Mouse (Mus musculus): ENCODE measurements around the gene Azgp1. TPM values are rescaled to one million over a fixed set of nuclear protein-coding genes. Genes with fewer than 3 reads are reported as not detected.
"Not testable (repeated sequence)": the region's sequence is repeated elsewhere in the genome, so short reads cannot be mapped to it uniquely, and the experiment has no call there.

Azgp1 gene
- polyA plus RNA-seq, 1 experiment from 2014 or later: not detected

- Histone ChIP-seq H3K4me3 (no peak overlapping the region), H3K9me3 (no peaks in the 10 kb centered on the region), H3K4me2 (replicated peaks) (no peak overlapping the region), H3K27me3 (no peaks in the 10 kb centered on the region), H3K27ac (replicated peaks) (no peak overlapping the region), H3K4me1 (no peaks in the 10 kb centered on the region), H3K36me3 (no peaks in the 10 kb centered on the region), H3K9ac (replicated peaks) (no peak overlapping the region)
- 62% methylated on average over 3 of the region's 3 CpGs for WGBS
- ATAC-seq (ENCODE audit: low FRiP score, low read depth): no peak
These were observed 6.6 kb upstream of the Azgp1 start for GRCm38 (mm10) chr5:137974724-137975123.

GRCm38 (mm10) chr5:137975434-137975833 lies 5.9 kb upstream of the Azgp1 start:
- H3K4me2 ChIP-seq (replicated peaks): no peak overlapping the region
- no peaks in the 10 kb centered on the region for H3K27me3 ChIP-seq
- H3K9ac ChIP-seq (replicated peaks): no peak overlapping the region
- no peak for ATAC-seq (ENCODE audit: low FRiP score, low read depth)
- no peaks in the 10 kb centered on the region for H3K36me3 ChIP-seq
- no peak overlapping the region for H3K27ac ChIP-seq (replicated peaks)
- H3K4me3 ChIP-seq: no peak overlapping the region
- no peaks in the 10 kb centered on the region for H3K9me3 ChIP-seq
- H3K4me1 ChIP-seq: no peaks in the 10 kb centered on the region
- 55% methylated on average over 1 of the region's 1 CpGs for whole genome bisulfite sequencing

- no peak overlapping the region for H3K27ac ChIP-seq (replicated peaks)
- no peaks in the 10 kb centered on the region for H3K9me3 ChIP-seq
- H3K4me3 ChIP-seq: no peak overlapping the region
- ATAC-seq (ENCODE audit: low FRiP score, low read depth): no peak
- WGBS: 56% methylated on average over 1 of the region's 1 CpGs
- no peaks in the 10 kb centered on the region for H3K36me3 ChIP-seq
- no peaks in the 10 kb centered on the region for H3K4me1 ChIP-seq
- H3K9ac ChIP-seq (replicated peaks): no peak overlapping the region
- H3K27me3 ChIP-seq: no peaks in the 10 kb centered on the region
- H3K4me2 ChIP-seq (replicated peaks): no peak overlapping the region
These were observed 4.0 kb upstream of the Azgp1 start for GRCm38 (mm10) chr5:137977291-137977690.

GRCm38 (mm10) chr5:137979081-137979480 lies 2.2 kb upstream of the Azgp1 start:
- Histone ChIP-seq H3K27ac (replicated peaks) (no peak overlapping the region), H3K27me3 (no peaks in the 10 kb centered on the region), H3K4me2 (replicated peaks) (no peak overlapping the region), H3K9ac (replicated peaks) (no peak overlapping the region), H3K4me1 (no peaks in the 10 kb centered on the region), H3K36me3 (no peaks in the 10 kb centered on the region), H3K9me3 (no peaks in the 10 kb centered on the region), H3K4me3 (no peak overlapping the region)
- ATAC-seq (ENCODE audit: low FRiP score, low read depth): no peak
- WGBS: 88% methylated on average over 2 of the region's 2 CpGs

GRCm38 (mm10) chr5:137986351-137986750 lies 5.0 kb downstream of the Azgp1 start:
- WGBS: 90% methylated on average over 1 of the region's 1 CpGs

GRCm38 (mm10) chr5:138009437-138009836 lies 28.1 kb downstream of the Azgp1 start:
- WGBS: 91% methylated on average over 5 of the region's 5 CpGs
- Histone ChIP-seq H3K4me1 (no peaks in the 10 kb centered on the region), H3K36me3 (no peaks in the 10 kb centered on the region), H3K27ac (replicated peaks) (no peak overlapping the region), H3K9me3 (peaks cover 6% of the 10 kb centered on the region; the same call in 1 of the 2 replicates), H3K27me3 (no peaks in the 10 kb centered on the region), H3K4me3 (no peak overlapping the region), H3K9ac (replicated peaks) (no peak overlapping the region), H3K4me2 (replicated peaks) (no peak overlapping the region)
- no peak for ATAC-seq (ENCODE audit: low FRiP score, low read depth)

More at GRCm38 (mm10) chr5:137986351-137986750, 5.0 kb downstream of the Azgp1 start:
- Histone ChIP-seq H3K9me3 (no peaks in the 10 kb centered on the region), H3K27me3 (no peaks in the 10 kb centered on the region), H3K27ac (replicated peaks) (no peak overlapping the region), H3K4me2 (replicated peaks) (no peak overlapping the region), H3K4me3 (no peak overlapping the region), H3K9ac (replicated peaks) (no peak overlapping the region), H3K36me3 (no peaks in the 10 kb centered on the region), H3K4me1 (no peaks in the 10 kb centered on the region)
- no peak for ATAC-seq (ENCODE audit: low FRiP score, low read depth)

GRCm38 (mm10) chr5:138012382-138012781 lies 31.1 kb downstream of the Azgp1 start:
- Histone ChIP-seq H3K27me3 (no peaks in the 10 kb centered on the region), H3K9ac (replicated peaks) (no peak overlapping the region), H3K36me3 (no peaks in the 10 kb centered on the region), H3K4me3 (no peak overlapping the region), H3K27ac (replicated peaks) (no peak overlapping the region), H3K9me3 (no peaks in the 10 kb centered on the region), H3K4me1 (no peaks in the 10 kb centered on the region), H3K4me2 (replicated peaks) (no peak overlapping the region)
- ATAC-seq (ENCODE audit: low FRiP score, low read depth): no peak
- 92% methylated on average over 5 of the region's 5 CpGs for WGBS

- Histone ChIP-seq H3K36me3 (no peaks in the 10 kb centered on the region), H3K9me3 (no peaks in the 10 kb centered on the region), H3K9ac (replicated peaks) (no peak overlapping the region), H3K4me1 (no peaks in the 10 kb centered on the region), H3K4me2 (replicated peaks) (no peak overlapping the region), H3K4me3 (no peak overlapping the region), H3K27me3 (no peaks in the 10 kb centered on the region), H3K27ac (replicated peaks) (no peak overlapping the region)
- ATAC-seq (ENCODE audit: low FRiP score, low read depth): no peak
- WGBS: 89% methylated on average over 2 of the region's 2 CpGs
These were observed 35.2 kb downstream of the Azgp1 start for GRCm38 (mm10) chr5:138016530-138016929.

- H3K9me3 ChIP-seq: no peaks in the 10 kb centered on the region
- H3K4me2 ChIP-seq (replicated peaks): no peak overlapping the region
- no peaks in the 10 kb centered on the region for H3K27me3 ChIP-seq
- no peaks in the 10 kb centered on the region for H3K36me3 ChIP-seq
- no peak for ATAC-seq (ENCODE audit: low FRiP score, low read depth)
- H3K4me3 ChIP-seq: no peak overlapping the region
- H3K9ac ChIP-seq (replicated peaks): no peak overlapping the region
- no peak overlapping the region for H3K27ac ChIP-seq (replicated peaks)
- no peaks in the 10 kb centered on the region for H3K4me1 ChIP-seq
These were observed 35.7 kb downstream of the Azgp1 start for GRCm38 (mm10) chr5:138016997-138017396.

GRCm38 (mm10) chr5:138019577-138019976 lies 38.3 kb downstream of the Azgp1 start:
- WGBS: 93% methylated on average over 4 of the region's 4 CpGs
- not testable (repeated sequence) for H3K27me3 ChIP-seq; H3K9me3 ChIP-seq; H3K4me1 ChIP-seq; ATAC-seq (ENCODE audit: low FRiP score, low read depth); H3K36me3 ChIP-seq; H3K4me2 ChIP-seq (replicated peaks); H3K4me3 ChIP-seq; H3K9ac ChIP-seq (replicated peaks); H3K27ac ChIP-seq (replicated peaks)

GRCm38 (mm10) chr5:138020961-138021479 lies 39.7 kb downstream of the Azgp1 start, which contains the start of the genes Smok3a and Smok3b:
Smok3a (plus strand) TSS chr5:138021261.
Smok3b (plus strand) TSS chr5:138021429.
- not testable (repeated sequence) for H3K27me3 ChIP-seq; H3K4me3 ChIP-seq; H3K9ac ChIP-seq (replicated peaks); H3K4me2 ChIP-seq (replicated peaks); H3K36me3 ChIP-seq; H3K4me1 ChIP-seq; H3K27ac ChIP-seq (replicated peaks); ATAC-seq (ENCODE audit: low FRiP score, low read depth); H3K9me3 ChIP-seq
- WGBS: 85% methylated on average over 3 of the region's 7 CpGs
